Mouse (Mus musculus) embryonic facial prominence, embryonic 13.5 days (tissue): ENCODE data around the gene P2ry14. TPM values are rescaled to one million over a fixed set of nuclear protein-coding genes. Genes with fewer than 3 reads are reported as not detected.
"Not testable (repeated sequence)": the region's sequence is repeated elsewhere in the genome, so short reads cannot be mapped to it uniquely, and the experiment has no call there.

Experiments used
- ATAC-seq: fragments of 200-750 bp; cut with Nextera tagmentation; 2 replicates; pipeline ENCODE4 v1.8.0; 2017; ENCODE audit warnings: low read depth; ENCODE audit not compliant: insufficient number of reproducible peaks, insufficient read depth, low FRiP score, low TSS enrichment
- H3K27ac ChIP-seq: fragments of 300-500 bp; sonication (generic); 2 replicates; pipeline ENCODE4 v1.5.1; 2015; ENCODE audit warnings: moderate library complexity, mild to moderate bottlenecking, inconsistent platforms
- H3K27me3 ChIP-seq: fragments of 300-500 bp; sonication (generic); 2 replicates; pipeline ENCODE4 v1.6.1; 2015; ENCODE audit warnings: mild to moderate bottlenecking, inconsistent platforms
- H3K36me3 ChIP-seq: fragments of 300-500 bp; sonication (generic); 2 replicates; pipeline ENCODE4 v1.6.1; 2015; ENCODE audit warnings: mild to moderate bottlenecking, inconsistent platforms
- H3K4me1 ChIP-seq: fragments of 300-500 bp; sonication (generic); 2 replicates; pipeline ENCODE4 v1.6.1; 2015; ENCODE audit warnings: inconsistent platforms
- H3K4me2 ChIP-seq: fragments of 300-500 bp; sonication (generic); 2 replicates; pipeline ENCODE4 v1.6.1; 2015; ENCODE audit warnings: moderate library complexity, mild to moderate bottlenecking, inconsistent platforms
- H3K4me3 ChIP-seq: fragments of 300-500 bp; sonication (generic); 2 replicates; pipeline ENCODE4 v1.5.1; 2015; ENCODE audit warnings: mild to moderate bottlenecking, inconsistent platforms
- H3K9ac ChIP-seq: fragments of 300-500 bp; sonication (generic); 2 replicates; pipeline ENCODE4 v1.6.1; 2015; ENCODE audit warnings: mild to moderate bottlenecking, inconsistent platforms
- H3K9me3 ChIP-seq: fragments of 300-500 bp; sonication (generic); 2 replicates; pipeline ENCODE4 v1.6.1; 2016; ENCODE audit warnings: inconsistent platforms
- WGBS: fragments of 180-500 bp; shearing (Covaris S2); methylation state at CpG from one replicate; pipeline ENCODE4 v1.1.7; 2015; ENCODE audit warnings: mixed read lengths; 5-methylcytosine and 5-hydroxymethylcytosine counted together
- polyA plus RNA-seq: library from polyadenylated mRNA; unstranded; fragments of >200 nt; fragmentation: Nextera tagmentation; extraction: Ambion mirVana; gene quantifications from 2 replicates; pipeline ENCODE4 v1.2.1, GENCODE M21; 2015

The P2ry14 gene
- polyA plus RNA-seq, 1 experiment from 2014 or later = 2.1 TPM

GRCm38 (mm10) chr3:59141507-59142305 lies 11.7 kb downstream of the P2ry14 start:
- Histone ChIP-seq H3K27ac (no peak overlapping the region), H3K4me2 (no peak overlapping the region), H3K4me3 (no peak overlapping the region), H3K27me3 (no peaks in the 10 kb centered on the region), H3K9ac (no peak overlapping the region), H3K36me3 (no peaks in the 10 kb centered on the region), H3K9me3 (no peaks in the 10 kb centered on the region), H3K4me1 (0 out of 2 replicates have a peak, but pooled peaks cover 3% of the 10 kb centered on the region)
- 75% methylated on average over 8 of the region's 8 CpGs for WGBS
- no peak for ATAC-seq

- not testable (repeated sequence) for H3K4me1 ChIP-seq, H3K27ac ChIP-seq, ATAC-seq, H3K4me3 ChIP-seq, H3K36me3 ChIP-seq, H3K9ac ChIP-seq, H3K27me3 ChIP-seq, H3K4me2 ChIP-seq, H3K9me3 ChIP-seq
- WGBS = 72% methylated on average over 4 of the region's 4 CpGs
Measured at GRCm38 (mm10) chr3:59140941-59141340, 12.5 kb downstream of the P2ry14 start.

- Histone ChIP-seq H3K27ac (no peak overlapping the region), H3K4me2 (no peak overlapping the region), H3K4me1 (0 out of 2 replicates have a peak, but pooled peaks cover 3% of the 10 kb centered on the region), H3K9ac (no peak overlapping the region), H3K9me3 (no peaks in the 10 kb centered on the region), H3K4me3 (no peak overlapping the region), H3K27me3 (no peaks in the 10 kb centered on the region), H3K36me3 (no peaks in the 10 kb centered on the region)
- no peak for ATAC-seq
- 78% methylated on average over 2 of the region's 2 CpGs for WGBS
Measured at GRCm38 (mm10) chr3:59140115-59140514, 13.3 kb downstream of the P2ry14 start.

GRCm38 (mm10) chr3:59139651-59140051 lies 13.8 kb downstream of the P2ry14 start:
- H3K36me3 ChIP-seq = no peaks in the 10 kb centered on the region
- no peak overlapping the region for H3K4me2 ChIP-seq
- no peak overlapping the region for H3K27ac ChIP-seq
- no peak overlapping the region for H3K4me3 ChIP-seq
- no peaks in the 10 kb centered on the region for H3K9me3 ChIP-seq
- ATAC-seq = no peak
- H3K4me1 ChIP-seq = 0 out of 2 replicates have a peak, but pooled peaks cover 3% of the 10 kb centered on the region
- no peaks in the 10 kb centered on the region for H3K27me3 ChIP-seq
- H3K9ac ChIP-seq = no peak overlapping the region

GRCm38 (mm10) chr3:59138946-59139468 lies 14.4 kb downstream of the P2ry14 start:
- Histone ChIP-seq H3K9me3 (no peaks in the 10 kb centered on the region), H3K4me3 (no peak overlapping the region), H3K36me3 (no peaks in the 10 kb centered on the region), H3K27me3 (no peaks in the 10 kb centered on the region), H3K4me2 (no peak overlapping the region), H3K4me1 (0 out of 2 replicates have a peak, but pooled peaks cover 3% of the 10 kb centered on the region), H3K27ac (no peak overlapping the region), H3K9ac (no peak overlapping the region)
- 76% methylated on average over 12 of the region's 12 CpGs for WGBS
- no peak for ATAC-seq

GRCm38 (mm10) chr3:59135911-59136653 lies 17.3 kb downstream of the P2ry14 start:
- H3K36me3 ChIP-seq = no peaks in the 10 kb centered on the region
- no peak overlapping the region for H3K4me2 ChIP-seq
- no peaks in the 10 kb centered on the region for H3K27me3 ChIP-seq
- ATAC-seq = no peak
- no peak overlapping the region for H3K9ac ChIP-seq
- H3K9me3 ChIP-seq = no peaks in the 10 kb centered on the region
- H3K4me1 ChIP-seq = peaks cover 4% of the 10 kb centered on the region; the same call in 1 of the 2 replicates
- no peak overlapping the region for H3K4me3 ChIP-seq
- no peak overlapping the region for H3K27ac ChIP-seq
- WGBS = 80% methylated on average over 5 of the region's 5 CpGs

- H3K9ac ChIP-seq = no peak overlapping the region
- no peaks in the 10 kb centered on the region for H3K9me3 ChIP-seq
- H3K4me3 ChIP-seq = no peak overlapping the region
- no peak overlapping the region for H3K27ac ChIP-seq
- peaks cover 11% of the 10 kb centered on the region for H3K4me1 ChIP-seq
- WGBS = 89% methylated on average over 5 of the region's 5 CpGs
- ATAC-seq = no peak
- H3K36me3 ChIP-seq = no peaks in the 10 kb centered on the region
- no peak overlapping the region for H3K4me2 ChIP-seq
- no peaks in the 10 kb centered on the region for H3K27me3 ChIP-seq
Measured at GRCm38 (mm10) chr3:59133189-59133588, 20.2 kb downstream of the P2ry14 start.

GRCm38 (mm10) chr3:59131966-59132365 lies 21.5 kb downstream of the P2ry14 start:
- Histone ChIP-seq H3K4me1 (peaks cover 11% of the 10 kb centered on the region), H3K27me3 (no peaks in the 10 kb centered on the region), H3K9me3 (no peaks in the 10 kb centered on the region), H3K9ac (no peak overlapping the region), H3K4me2 (no peak overlapping the region), H3K27ac (no peak overlapping the region), H3K4me3 (no peak overlapping the region), H3K36me3 (no peaks in the 10 kb centered on the region)
- ATAC-seq = no peak
- 92% methylated on average over 4 of the region's 4 CpGs for WGBS

GRCm38 (mm10) chr3:59131081-59131480 lies 22.3 kb downstream of the P2ry14 start:
- H3K27ac ChIP-seq = no peak overlapping the region
- no peak for ATAC-seq
- no peak overlapping the region for H3K9ac ChIP-seq
- no peaks in the 10 kb centered on the region for H3K9me3 ChIP-seq
- H3K4me3 ChIP-seq = no peak overlapping the region
- no peaks in the 10 kb centered on the region for H3K27me3 ChIP-seq
- no peaks in the 10 kb centered on the region for H3K36me3 ChIP-seq
- H3K4me1 ChIP-seq = peaks cover 11% of the 10 kb centered on the region
- H3K4me2 ChIP-seq = no peak overlapping the region
- 49% methylated on average over 4 of the region's 4 CpGs for WGBS

- no peak overlapping the region for H3K27ac ChIP-seq
Measured at GRCm38 (mm10) chr3:59130431-59130830, 23.0 kb downstream of the P2ry14 start.

GRCm38 (mm10) chr3:59129547-59129946 lies 23.9 kb downstream of the P2ry14 start:
- Histone ChIP-seq H3K4me1 (peaks cover 18% of the 10 kb centered on the region), H3K36me3 (no peaks in the 10 kb centered on the region), H3K9ac (no peak overlapping the region), H3K27ac (no peak overlapping the region), H3K27me3 (no peaks in the 10 kb centered on the region), H3K9me3 (no peaks in the 10 kb centered on the region), H3K4me2 (no peak overlapping the region), H3K4me3 (no peak overlapping the region)
- WGBS = 88% methylated on average over 3 of the region's 3 CpGs
- no peak for ATAC-seq

More at GRCm38 (mm10) chr3:59130431-59130830, 23.0 kb downstream of the P2ry14 start:
- no peak overlapping the region for H3K4me3 ChIP-seq
- no peak for ATAC-seq
- H3K36me3 ChIP-seq = no peaks in the 10 kb centered on the region
- H3K9ac ChIP-seq = no peak overlapping the region
- H3K4me2 ChIP-seq = no peak overlapping the region
- H3K4me1 ChIP-seq = peaks cover 14% of the 10 kb centered on the region
- H3K9me3 ChIP-seq = no peaks in the 10 kb centered on the region
- no peaks in the 10 kb centered on the region for H3K27me3 ChIP-seq
- 43% methylated on average over 8 of the region's 8 CpGs for WGBS
